Mouse (Mus musculus) intestine, embryonic 15.5 days (tissue): Measurements from ENCODE around the gene Hs6st3. TPM values are rescaled to one million over a fixed set of nuclear protein-coding genes. Genes with fewer than 3 reads are reported as not detected.
A peak's percentile ranks its signal among the peaks of the same experiment; 100 is the strongest.

ENCODE experiments used
- ATAC-seq: fragments of 200-750 bp; cut with Nextera tagmentation; 2 replicates; pipeline ENCODE4 v1.8.0; 2017; ENCODE audit warnings: moderate TSS enrichment, moderate library complexity
- H3K27ac ChIP-seq: fragments of 300-500 bp; sonication (generic); 2 replicates; pipeline ENCODE4 v1.5.1; 2015; ENCODE audit warnings: mild to moderate bottlenecking, inconsistent platforms
- H3K27me3 ChIP-seq: fragments of 300-500 bp; sonication (generic); replicated peaks from 2 replicates; pipeline ENCODE4 v1.6.1; 2015; ENCODE audit warnings: inconsistent platforms
- H3K36me3 ChIP-seq: fragments of 300-500 bp; sonication (generic); 2 replicates; pipeline ENCODE4 v1.6.1; 2015; ENCODE audit warnings: inconsistent platforms
- H3K4me1 ChIP-seq: fragments of 300-500 bp; sonication (generic); replicated peaks from 2 replicates; pipeline ENCODE4 v1.6.1; 2015; ENCODE audit warnings: inconsistent platforms
- H3K4me2 ChIP-seq: fragments of 300-500 bp; sonication (generic); replicated peaks from 2 replicates; pipeline ENCODE4 v1.6.1; 2015; ENCODE audit warnings: mild to moderate bottlenecking, inconsistent platforms
- H3K4me3 ChIP-seq: fragments of 300-500 bp; sonication (generic); replicated peaks from 2 replicates; pipeline ENCODE4 v1.5.1; 2015; ENCODE audit warnings: inconsistent platforms
- H3K9ac ChIP-seq: fragments of 300-500 bp; sonication (generic); 2 replicates; pipeline ENCODE4 v1.6.1; 2015; ENCODE audit warnings: inconsistent platforms
- H3K9me3 ChIP-seq: fragments of 300-500 bp; sonication (generic); 2 replicates; pipeline ENCODE4 v1.6.1; 2016; ENCODE audit warnings: inconsistent platforms
- WGBS: fragments of 180-500 bp; shearing (Covaris S2); methylation state at CpG from one replicate; pipeline ENCODE4 v1.1.7; 2015; 5-methylcytosine and 5-hydroxymethylcytosine counted together
- polyA plus RNA-seq: library from polyadenylated mRNA; unstranded; fragments of >200 nt; fragmentation: Nextera tagmentation; extraction: Ambion mirVana; gene quantifications from 2 replicates; pipeline ENCODE4 v1.2.1, GENCODE M21; 2015

Hs6st3 gene
- polyA plus RNA-seq, 1 experiment from 2014 or later = 0.14 TPM

- Histone ChIP-seq H3K9me3 (no peaks in the 10 kb centered on the region), H3K36me3 (no peaks in the 10 kb centered on the region), H3K27me3 (peaks cover 26% of the 10 kb centered on the region), H3K9ac (peak overlapping the region; percentile 45), H3K4me1 (peaks cover 10% of the 10 kb centered on the region), H3K4me2 (peak overlapping the region; percentile 98), H3K27ac (no peak overlapping the region), H3K4me3 (peak overlapping the region; percentile 66)
- WGBS = 2% methylated on average over 20 of the region's 20 CpGs
- 0 out of 2 replicates have a peak, but pooled peaks have one; percentile 13 for ATAC-seq
These were observed 602 bp downstream of the Hs6st3 start for GRCm38 (mm10) chr14:119138786-119139100.

DNA sequence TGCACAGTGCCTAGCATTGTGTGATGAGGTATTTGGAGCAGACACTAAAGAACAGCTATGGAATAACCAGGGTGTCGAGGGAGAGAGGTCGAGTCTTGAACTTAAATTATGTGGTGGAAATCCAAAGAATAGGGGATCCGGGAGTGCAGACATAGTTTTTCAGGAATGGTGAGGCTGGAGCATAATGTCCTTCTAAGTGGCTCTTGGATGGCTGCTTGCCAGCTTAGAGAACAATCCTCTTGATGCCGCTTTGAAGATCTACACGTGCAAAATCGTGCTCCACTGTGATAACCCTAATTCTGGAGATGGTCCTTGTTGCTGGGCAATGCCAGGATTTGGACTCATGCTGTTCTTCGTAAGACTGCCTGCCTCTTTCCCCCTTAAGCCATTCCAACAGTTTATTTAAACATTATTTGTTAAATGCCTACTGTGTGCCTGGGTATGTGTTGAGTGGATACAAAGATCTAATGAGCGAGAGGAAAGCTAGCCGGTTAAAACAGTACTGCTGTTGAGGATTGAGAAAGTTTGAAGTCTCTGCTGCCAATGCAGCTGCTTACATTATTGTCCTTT is 1.3 kb downstream of the Hs6st3 start:
- Histone ChIP-seq H3K36me3 (no peaks in the 10 kb centered on the region), H3K4me2 (peak overlapping the region; percentile 98), H3K9me3 (no peaks in the 10 kb centered on the region), H3K4me3 (peak overlapping the region; percentile 66; the same call in 1 of the 2 replicates), H3K4me1 (peaks cover 10% of the 10 kb centered on the region), H3K27me3 (peaks cover 26% of the 10 kb centered on the region), H3K27ac (no peak overlapping the region), H3K9ac (no peak overlapping the region)
- 44% methylated on average over 9 of the region's 9 CpGs for WGBS
- no peak for ATAC-seq

GRCm38 (mm10) chr14:119153088-119153487 is 14.9 kb downstream of the Hs6st3 start:
- Histone ChIP-seq H3K4me2 (no peak overlapping the region), H3K4me3 (no peak overlapping the region), H3K9ac (no peak overlapping the region), H3K27me3 (no peaks in the 10 kb centered on the region), H3K4me1 (no peaks in the 10 kb centered on the region), H3K9me3 (no peaks in the 10 kb centered on the region; the same call in 1 of the 2 replicates), H3K27ac (no peak overlapping the region), H3K36me3 (no peaks in the 10 kb centered on the region)
- ATAC-seq = no peak
- 71% methylated on average over 2 of the region's 2 CpGs for WGBS

- no peak for ATAC-seq
- H3K36me3 ChIP-seq = no peaks in the 10 kb centered on the region
- no peaks in the 10 kb centered on the region for H3K9me3 ChIP-seq
- H3K27me3 ChIP-seq = no peaks in the 10 kb centered on the region
- H3K4me2 ChIP-seq = no peak overlapping the region
- H3K9ac ChIP-seq = no peak overlapping the region
- no peak overlapping the region for H3K27ac ChIP-seq
- H3K4me1 ChIP-seq = no peaks in the 10 kb centered on the region
- no peak overlapping the region for H3K4me3 ChIP-seq
- WGBS = 91% methylated on average over 9 of the region's 9 CpGs
These were observed 55.8 kb downstream of the Hs6st3 start for GRCm38 (mm10) chr14:119193905-119194304.

- Histone ChIP-seq H3K27me3 (no peaks in the 10 kb centered on the region), H3K4me1 (no peaks in the 10 kb centered on the region), H3K9ac (no peak overlapping the region), H3K36me3 (no peaks in the 10 kb centered on the region), H3K4me2 (no peak overlapping the region), H3K9me3 (no peaks in the 10 kb centered on the region), H3K27ac (no peak overlapping the region), H3K4me3 (no peak overlapping the region)
- WGBS = 85% methylated on average over 7 of the region's 7 CpGs
- no peak for ATAC-seq
These were observed 65.4 kb downstream of the Hs6st3 start for GRCm38 (mm10) chr14:119203508-119203907.

GRCm38 (mm10) chr14:119215576-119216309 is 77.6 kb downstream of the Hs6st3 start:
- no peaks in the 10 kb centered on the region for H3K4me1 ChIP-seq
- no peaks in the 10 kb centered on the region for H3K27me3 ChIP-seq
- ATAC-seq = no peak
- no peaks in the 10 kb centered on the region for H3K9me3 ChIP-seq
- no peaks in the 10 kb centered on the region for H3K36me3 ChIP-seq
- no peak overlapping the region for H3K4me2 ChIP-seq
- no peak overlapping the region for H3K9ac ChIP-seq
- H3K4me3 ChIP-seq = no peak overlapping the region
- no peak overlapping the region for H3K27ac ChIP-seq
- WGBS = 71% methylated on average over 13 of the region's 13 CpGs

DNA sequence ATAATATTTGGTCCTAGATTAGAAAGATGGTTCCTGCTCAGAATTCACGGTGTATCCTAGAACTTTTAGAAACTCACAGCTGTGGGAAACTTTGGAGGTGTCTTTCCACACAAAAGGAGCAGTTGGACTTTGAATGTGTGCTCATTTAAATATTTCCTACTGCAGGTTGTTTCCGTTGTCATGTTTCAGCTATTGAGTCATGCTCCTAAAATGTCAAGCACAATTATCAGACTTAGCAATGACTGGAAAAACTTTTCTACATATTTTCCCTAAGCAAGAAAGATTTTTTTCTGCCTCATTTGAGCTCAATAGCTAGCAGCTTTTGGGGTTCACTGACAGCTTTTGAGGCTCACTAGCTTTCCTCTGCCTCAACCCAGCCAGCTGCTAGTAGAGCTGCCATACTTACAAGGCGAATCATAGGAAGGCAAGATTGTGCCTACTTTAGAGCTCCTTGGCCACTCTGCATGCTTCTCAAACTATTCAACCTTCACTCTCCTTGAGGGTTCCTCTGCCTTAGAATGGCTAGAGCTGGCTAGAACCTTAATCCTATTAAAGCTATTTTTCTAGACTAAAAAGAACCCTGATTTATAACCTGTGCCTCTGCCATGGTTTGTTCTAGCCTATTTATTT is 89.7 kb downstream of the Hs6st3 start:
- Histone ChIP-seq H3K27me3 (no peaks in the 10 kb centered on the region), H3K36me3 (no peaks in the 10 kb centered on the region), H3K9ac (no peak overlapping the region), H3K4me2 (no peak overlapping the region), H3K4me1 (no peaks in the 10 kb centered on the region), H3K4me3 (no peak overlapping the region), H3K27ac (no peak overlapping the region), H3K9me3 (no peaks in the 10 kb centered on the region)
- WGBS = 79% methylated on average over 3 of the region's 3 CpGs
- no peak for ATAC-seq

DNA sequence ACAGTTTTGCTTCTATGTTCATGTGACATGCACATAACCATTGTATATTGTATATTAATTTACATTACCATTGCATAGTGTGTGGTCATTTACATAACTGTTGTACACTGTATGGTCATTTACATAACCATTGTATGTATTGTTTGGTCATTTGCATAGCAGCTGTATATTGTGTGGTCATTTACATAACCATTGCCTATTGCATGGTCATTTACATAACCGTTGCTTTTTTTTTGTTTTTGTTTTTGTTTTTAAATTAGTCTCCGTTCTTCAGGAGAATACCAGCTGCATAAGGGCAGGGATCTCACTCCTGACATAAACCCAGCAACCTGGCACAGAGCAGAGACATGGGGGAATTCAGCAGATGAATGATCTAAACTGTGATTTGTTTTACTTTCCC is 95.5 kb downstream of the Hs6st3 start:
- Histone ChIP-seq H3K9me3 (no peaks in the 10 kb centered on the region), H3K4me3 (no peak overlapping the region), H3K4me1 (no peaks in the 10 kb centered on the region), H3K27me3 (no peaks in the 10 kb centered on the region), H3K27ac (no peak overlapping the region), H3K36me3 (no peaks in the 10 kb centered on the region), H3K9ac (no peak overlapping the region), H3K4me2 (no peak overlapping the region)
- no peak for ATAC-seq
- WGBS = 85% methylated on average over 2 of the region's 2 CpGs

GRCm38 (mm10) chr14:119247131-119247530 is 109.0 kb downstream of the Hs6st3 start:
- H3K9ac ChIP-seq = no peak overlapping the region
- no peak for ATAC-seq
- WGBS = 92% methylated on average over 6 of the region's 6 CpGs
- no peak overlapping the region for H3K27ac ChIP-seq
- H3K4me2 ChIP-seq = no peak overlapping the region
- no peak overlapping the region for H3K4me3 ChIP-seq
- H3K36me3 ChIP-seq = no peaks in the 10 kb centered on the region
- H3K9me3 ChIP-seq = no peaks in the 10 kb centered on the region
- no peaks in the 10 kb centered on the region for H3K27me3 ChIP-seq
- H3K4me1 ChIP-seq = no peaks in the 10 kb centered on the region

- H3K36me3 ChIP-seq = no peaks in the 10 kb centered on the region
- H3K27me3 ChIP-seq = no peaks in the 10 kb centered on the region
- no peak overlapping the region for H3K9ac ChIP-seq
- WGBS = 76% methylated on average over 16 of the region's 16 CpGs
- no peak for ATAC-seq
- no peak overlapping the region for H3K4me2 ChIP-seq
- no peaks in the 10 kb centered on the region for H3K9me3 ChIP-seq
- no peak overlapping the region for H3K27ac ChIP-seq
- no peak overlapping the region for H3K4me3 ChIP-seq
- no peaks in the 10 kb centered on the region for H3K4me1 ChIP-seq
These were observed 110.0 kb downstream of the Hs6st3 start for GRCm38 (mm10) chr14:119248001-119248607.

DNA sequence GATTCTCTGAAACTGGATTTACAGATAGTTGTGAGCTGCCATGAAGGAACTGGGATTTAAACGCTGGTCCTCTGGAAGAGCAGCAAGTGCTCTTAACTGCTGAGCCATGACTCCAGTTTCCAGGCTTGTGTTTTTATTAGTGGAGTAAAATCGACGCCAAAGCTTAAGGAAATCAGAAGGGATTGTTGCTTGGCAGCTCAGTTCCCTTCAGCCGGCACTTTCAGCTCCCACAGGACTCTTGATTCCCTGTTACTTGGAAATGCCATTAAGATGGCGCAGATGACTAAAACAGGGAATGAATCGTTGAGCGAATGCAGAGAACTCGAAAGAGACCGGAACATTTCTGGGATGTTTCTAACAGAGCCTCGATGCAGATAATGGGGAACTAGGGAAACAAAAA is 112.2 kb downstream of the Hs6st3 start:
- WGBS = 85% methylated on average over 10 of the region's 10 CpGs
- Histone ChIP-seq H3K27ac (no peak overlapping the region), H3K36me3 (no peaks in the 10 kb centered on the region), H3K4me3 (no peak overlapping the region), H3K4me2 (no peak overlapping the region), H3K9ac (no peak overlapping the region), H3K4me1 (no peaks in the 10 kb centered on the region), H3K27me3 (no peaks in the 10 kb centered on the region), H3K9me3 (no peaks in the 10 kb centered on the region)
- no peak for ATAC-seq

DNA sequence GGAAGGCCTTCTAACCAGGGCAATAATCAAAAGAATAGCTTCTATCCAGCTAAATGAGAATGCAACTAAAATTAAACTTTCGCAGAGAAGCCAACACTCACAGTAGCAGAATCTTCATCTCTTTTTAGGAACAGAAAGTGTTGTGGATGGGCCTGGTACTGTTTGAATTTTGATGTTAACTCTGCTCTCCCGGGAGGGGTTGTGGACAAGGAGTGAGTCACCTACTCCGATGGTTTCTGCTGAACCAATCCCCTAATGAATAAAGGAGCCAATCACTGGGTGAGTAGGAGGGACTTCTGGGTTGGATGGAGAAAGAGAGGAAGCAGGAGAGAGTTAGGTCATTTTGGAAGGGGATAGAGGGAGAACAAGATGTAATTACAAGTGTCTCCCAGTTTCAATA is 117.3 kb downstream of the Hs6st3 start:
- Histone ChIP-seq H3K4me3 (no peak overlapping the region), H3K4me1 (no peaks in the 10 kb centered on the region)
- 82% methylated on average over 3 of the region's 3 CpGs for WGBS

More for the DNA sequence above, 117.3 kb downstream of the Hs6st3 start:
- ATAC-seq = no peak
- no peaks in the 10 kb centered on the region for H3K36me3 ChIP-seq
- H3K9ac ChIP-seq = no peak overlapping the region
- no peak overlapping the region for H3K27ac ChIP-seq
- H3K9me3 ChIP-seq = no peaks in the 10 kb centered on the region
- no peaks in the 10 kb centered on the region for H3K27me3 ChIP-seq
- no peak overlapping the region for H3K4me2 ChIP-seq
